Mouse (Mus musculus): ENCODE measurements around the gene Ubr1. TPM values are rescaled to one million over a fixed set of nuclear protein-coding genes. Genes with fewer than 3 reads are reported as not detected.
A peak's percentile ranks its signal among the peaks of the same experiment; 100 is the strongest.

Gene Ubr1
- polyA plus RNA-seq, 1 experiment from 2014 or later = 17.9 TPM

DNA sequence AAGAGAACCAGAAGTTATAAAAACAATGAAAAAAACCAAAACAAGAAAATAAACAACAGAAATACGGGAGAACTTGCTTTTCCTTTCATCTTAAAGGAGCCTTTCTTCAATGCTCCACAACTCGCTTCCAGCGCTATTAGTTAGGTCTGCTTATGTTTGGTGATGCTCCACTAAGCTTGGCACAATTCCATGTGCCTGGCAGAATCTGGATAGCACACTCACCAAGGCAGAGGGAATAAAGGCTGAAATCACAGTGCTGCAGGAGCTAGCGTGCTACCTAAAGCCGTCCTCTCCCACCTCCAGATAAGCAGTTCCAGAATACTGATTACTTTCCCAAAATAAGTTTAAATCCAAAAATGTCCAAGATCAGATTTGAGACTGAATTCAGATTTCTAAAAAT is 19.3 kb downstream of the Ubr1 start:
- H3K36me3 ChIP-seq (replicated peaks; ENCODE audit: control insufficient read depth, insufficient read depth, low read depth, low read length) = peaks cover 1% of the 10 kb centered on the region; the same call in 1 of the 2 replicates
- no peak for ATAC-seq (replicated peaks; ENCODE audit: insufficient number of reproducible peaks, low FRiP score, low TSS enrichment, low read depth)

DNA sequence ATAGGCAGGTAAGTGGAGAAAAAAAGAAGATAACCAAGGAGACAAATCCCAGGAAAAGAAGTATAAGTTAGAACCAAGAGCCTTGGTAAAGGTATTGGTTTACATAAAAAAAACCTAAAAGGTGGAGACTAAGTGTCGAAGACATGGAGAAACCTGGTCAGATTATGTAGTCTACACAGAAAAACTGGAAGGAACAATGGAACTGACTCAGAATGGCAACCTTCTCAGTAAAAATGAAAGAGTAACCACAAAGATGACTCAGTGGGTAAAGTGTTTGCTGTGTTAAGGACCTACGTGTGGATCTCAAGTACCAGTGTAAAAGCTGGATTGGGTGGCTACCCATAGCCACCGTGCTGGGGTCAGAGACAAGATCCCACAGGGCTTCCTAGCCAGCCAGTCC is 37.5 kb downstream of the Ubr1 start:
- no peak overlapping the region for H3K9ac ChIP-seq (replicated peaks; ENCODE audit: low read length)
- no peaks in the 10 kb centered on the region for H3K27me3 ChIP-seq (ENCODE audit: control insufficient read depth, insufficient read depth, low read length)
- H3K9me3 ChIP-seq (replicated peaks; ENCODE audit: control insufficient read depth, low read length) = no peaks in the 10 kb centered on the region
- H3K36me3 ChIP-seq (replicated peaks; ENCODE audit: control insufficient read depth, insufficient read depth, low read depth, low read length) = peaks cover 9% of the 10 kb centered on the region
- H3K4me1 ChIP-seq (ENCODE audit: control insufficient read depth, insufficient read depth, low read length) = no peaks in the 10 kb centered on the region
- no peak overlapping the region for H3K4me2 ChIP-seq (ENCODE audit: low read depth, low read length)
- 95% methylated on average over 3 of the region's 3 CpGs for WGBS
- H3K4me3 ChIP-seq (ENCODE audit: low read depth, low read length) = no peak overlapping the region
- ATAC-seq (replicated peaks; ENCODE audit: insufficient number of reproducible peaks, low FRiP score, low TSS enrichment, low read depth) = no peak
- DNase-seq (ENCODE audit: low spot score) = no peak
- no peak overlapping the region for H3K27ac ChIP-seq (replicated peaks; ENCODE audit: low read depth, low read length)

More for the DNA sequence above, 19.3 kb downstream of the Ubr1 start:
- DNase-seq (ENCODE audit: low spot score) = no peak
- WGBS = 93% methylated on average over 5 of the region's 5 CpGs
- Histone ChIP-seq H3K9ac (replicated peaks; ENCODE audit: low read length) (no peak overlapping the region), H3K4me1 (ENCODE audit: control insufficient read depth, insufficient read depth, low read length) (no peaks in the 10 kb centered on the region), H3K9me3 (replicated peaks; ENCODE audit: control insufficient read depth, low read length) (no peaks in the 10 kb centered on the region), H3K4me3 (ENCODE audit: low read depth, low read length) (no peak overlapping the region), H3K4me2 (ENCODE audit: low read depth, low read length) (no peak overlapping the region), H3K27me3 (ENCODE audit: control insufficient read depth, insufficient read depth, low read length) (no peaks in the 10 kb centered on the region), H3K27ac (replicated peaks; ENCODE audit: low read depth, low read length) (no peak overlapping the region)

DNA sequence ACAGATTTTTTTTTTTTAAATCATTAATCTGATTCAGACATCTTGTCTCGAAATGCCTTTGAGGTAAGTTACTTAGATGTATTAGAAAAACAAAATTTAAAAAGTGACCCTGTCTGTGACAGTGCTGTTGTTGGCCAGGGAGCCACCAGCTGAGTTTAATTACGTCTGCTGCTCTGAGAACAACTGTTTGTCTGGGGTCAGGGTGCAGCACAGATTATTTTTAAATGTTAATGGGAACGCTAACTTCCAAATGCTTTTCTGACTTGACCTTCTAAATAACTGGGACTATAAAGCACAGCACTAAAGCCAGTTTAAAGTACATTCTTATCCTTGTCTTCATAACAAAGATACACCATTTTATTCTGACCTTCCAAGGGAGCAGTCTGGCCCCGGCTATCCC is 61.0 kb downstream of the Ubr1 start:
- DNase-seq (ENCODE audit: low spot score) (peak; percentile 51), ATAC-seq (replicated peaks; ENCODE audit: insufficient number of reproducible peaks, low FRiP score, low TSS enrichment, low read depth) (no peak)
- Histone ChIP-seq H3K9ac (replicated peaks; ENCODE audit: low read length) (no peak overlapping the region), H3K4me2 (ENCODE audit: low read depth, low read length) (no peak overlapping the region), H3K4me3 (ENCODE audit: low read depth, low read length) (no peak overlapping the region), H3K9me3 (replicated peaks; ENCODE audit: control insufficient read depth, low read length) (no peaks in the 10 kb centered on the region), H3K4me1 (ENCODE audit: control insufficient read depth, insufficient read depth, low read length) (no peaks in the 10 kb centered on the region), H3K27ac (replicated peaks; ENCODE audit: low read depth, low read length) (no peak overlapping the region), H3K36me3 (replicated peaks; ENCODE audit: control insufficient read depth, insufficient read depth, low read depth, low read length) (no peaks in the 10 kb centered on the region), H3K27me3 (ENCODE audit: control insufficient read depth, insufficient read depth, low read length) (no peaks in the 10 kb centered on the region)
- WGBS = 39% methylated on average over 4 of the region's 4 CpGs

DNA sequence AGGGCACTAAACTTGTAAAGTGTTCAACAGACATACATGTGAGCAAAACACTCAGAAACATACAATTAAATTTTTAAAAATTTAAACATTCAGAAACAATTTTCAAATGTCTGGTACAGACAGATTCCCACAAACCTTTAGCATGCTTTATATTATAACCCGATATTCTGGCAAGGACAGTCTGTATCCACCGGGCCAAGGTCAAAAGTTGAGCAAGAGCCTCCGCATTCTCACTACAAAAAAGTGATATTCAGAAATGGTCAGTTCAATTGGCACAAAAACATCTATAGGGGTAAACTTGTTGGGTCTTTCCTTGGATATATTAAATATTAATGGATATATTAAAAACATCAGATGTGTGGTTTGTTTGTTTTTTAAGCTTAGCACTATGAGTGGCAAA is 74.2 kb downstream of the Ubr1 start:
- Histone ChIP-seq H3K4me2 (ENCODE audit: low read depth, low read length) (no peak overlapping the region), H3K27ac (replicated peaks; ENCODE audit: low read depth, low read length) (no peak overlapping the region), H3K4me1 (ENCODE audit: control insufficient read depth, insufficient read depth, low read length) (no peaks in the 10 kb centered on the region), H3K9me3 (replicated peaks; ENCODE audit: control insufficient read depth, low read length) (no peaks in the 10 kb centered on the region), H3K4me3 (ENCODE audit: low read depth, low read length) (no peak overlapping the region), H3K36me3 (replicated peaks; ENCODE audit: control insufficient read depth, insufficient read depth, low read depth, low read length) (peaks cover 5% of the 10 kb centered on the region), H3K27me3 (ENCODE audit: control insufficient read depth, insufficient read depth, low read length) (no peaks in the 10 kb centered on the region), H3K9ac (replicated peaks; ENCODE audit: low read length) (no peak overlapping the region)
- ATAC-seq (replicated peaks; ENCODE audit: insufficient number of reproducible peaks, low FRiP score, low TSS enrichment, low read depth) (no peak), DNase-seq (ENCODE audit: low spot score) (no peak)
- 95% methylated on average over 3 of the region's 3 CpGs for WGBS

DNA sequence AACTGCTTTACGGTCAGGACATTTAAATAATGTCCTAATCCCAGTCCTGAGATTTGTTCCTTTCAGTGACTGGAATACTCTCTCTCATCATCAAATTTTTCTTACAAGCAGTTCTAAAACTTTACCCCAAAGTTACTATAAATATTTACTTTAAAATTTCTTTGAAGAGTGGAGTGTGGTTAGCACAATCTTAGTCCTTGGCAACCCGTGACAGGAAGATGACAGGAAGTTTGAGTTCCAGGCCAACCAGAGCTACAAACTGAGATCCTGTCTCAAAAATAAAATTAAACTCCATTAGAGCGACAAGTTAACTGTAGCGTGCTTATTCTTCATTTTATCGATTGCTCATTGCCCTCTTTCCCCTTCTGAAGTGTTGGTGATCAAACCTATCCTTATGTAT is 82.9 kb downstream of the Ubr1 start:
- WGBS = 91% methylated on average over 5 of the region's 5 CpGs
- no peak overlapping the region for H3K4me2 ChIP-seq (ENCODE audit: low read depth, low read length)
- ATAC-seq (replicated peaks; ENCODE audit: insufficient number of reproducible peaks, low FRiP score, low TSS enrichment, low read depth) (no peak), DNase-seq (ENCODE audit: low spot score) (no peak)
- no peaks in the 10 kb centered on the region for H3K4me1 ChIP-seq (ENCODE audit: control insufficient read depth, insufficient read depth, low read length)
- no peaks in the 10 kb centered on the region for H3K27me3 ChIP-seq (ENCODE audit: control insufficient read depth, insufficient read depth, low read length)
- peaks cover 2% of the 10 kb centered on the region for H3K36me3 ChIP-seq (replicated peaks; ENCODE audit: control insufficient read depth, insufficient read depth, low read depth, low read length)
- H3K4me3 ChIP-seq (ENCODE audit: low read depth, low read length) = no peak overlapping the region
- H3K27ac ChIP-seq (replicated peaks; ENCODE audit: low read depth, low read length) = no peak overlapping the region
- H3K9me3 ChIP-seq (replicated peaks; ENCODE audit: control insufficient read depth, low read length) = no peaks in the 10 kb centered on the region
- H3K9ac ChIP-seq (replicated peaks; ENCODE audit: low read length) = no peak overlapping the region

DNA sequence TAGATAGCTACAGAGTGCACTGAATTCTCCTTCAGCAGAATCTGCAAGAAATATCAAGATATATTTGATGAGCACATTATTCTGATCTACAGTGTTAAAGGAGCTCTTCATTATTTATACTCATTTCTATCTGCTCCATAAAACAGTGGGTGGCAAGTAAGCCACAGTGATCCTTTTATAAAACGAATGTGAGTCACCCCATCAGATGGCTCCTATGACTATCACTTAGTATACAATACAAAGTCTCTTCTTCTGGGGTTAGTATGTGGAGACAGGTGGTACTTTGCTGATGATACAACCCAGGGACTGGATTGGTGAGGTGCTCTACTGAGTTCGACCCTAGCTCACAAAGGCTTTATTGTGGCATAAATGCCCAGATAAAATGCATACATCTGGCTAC is 97.3 kb downstream of the Ubr1 start:
- H3K4me2 ChIP-seq (ENCODE audit: low read depth, low read length) = no peak overlapping the region
- H3K27me3 ChIP-seq (ENCODE audit: control insufficient read depth, insufficient read depth, low read length) = no peaks in the 10 kb centered on the region
- no peaks in the 10 kb centered on the region for H3K4me1 ChIP-seq (ENCODE audit: control insufficient read depth, insufficient read depth, low read length)
- H3K36me3 ChIP-seq (replicated peaks; ENCODE audit: control insufficient read depth, insufficient read depth, low read depth, low read length) = no peaks in the 10 kb centered on the region; the same call in 1 of the 2 replicates
- DNase-seq (ENCODE audit: low spot score) (no peak), ATAC-seq (replicated peaks; ENCODE audit: insufficient number of reproducible peaks, low FRiP score, low TSS enrichment, low read depth) (no peak)
- no peaks in the 10 kb centered on the region for H3K9me3 ChIP-seq (replicated peaks; ENCODE audit: control insufficient read depth, low read length)
- WGBS = 76% methylated on average over 2 of the region's 2 CpGs
- H3K4me3 ChIP-seq (ENCODE audit: low read depth, low read length) = no peak overlapping the region
- no peak overlapping the region for H3K27ac ChIP-seq (replicated peaks; ENCODE audit: low read depth, low read length)
- H3K9ac ChIP-seq (replicated peaks; ENCODE audit: low read length) = no peak overlapping the region

DNA sequence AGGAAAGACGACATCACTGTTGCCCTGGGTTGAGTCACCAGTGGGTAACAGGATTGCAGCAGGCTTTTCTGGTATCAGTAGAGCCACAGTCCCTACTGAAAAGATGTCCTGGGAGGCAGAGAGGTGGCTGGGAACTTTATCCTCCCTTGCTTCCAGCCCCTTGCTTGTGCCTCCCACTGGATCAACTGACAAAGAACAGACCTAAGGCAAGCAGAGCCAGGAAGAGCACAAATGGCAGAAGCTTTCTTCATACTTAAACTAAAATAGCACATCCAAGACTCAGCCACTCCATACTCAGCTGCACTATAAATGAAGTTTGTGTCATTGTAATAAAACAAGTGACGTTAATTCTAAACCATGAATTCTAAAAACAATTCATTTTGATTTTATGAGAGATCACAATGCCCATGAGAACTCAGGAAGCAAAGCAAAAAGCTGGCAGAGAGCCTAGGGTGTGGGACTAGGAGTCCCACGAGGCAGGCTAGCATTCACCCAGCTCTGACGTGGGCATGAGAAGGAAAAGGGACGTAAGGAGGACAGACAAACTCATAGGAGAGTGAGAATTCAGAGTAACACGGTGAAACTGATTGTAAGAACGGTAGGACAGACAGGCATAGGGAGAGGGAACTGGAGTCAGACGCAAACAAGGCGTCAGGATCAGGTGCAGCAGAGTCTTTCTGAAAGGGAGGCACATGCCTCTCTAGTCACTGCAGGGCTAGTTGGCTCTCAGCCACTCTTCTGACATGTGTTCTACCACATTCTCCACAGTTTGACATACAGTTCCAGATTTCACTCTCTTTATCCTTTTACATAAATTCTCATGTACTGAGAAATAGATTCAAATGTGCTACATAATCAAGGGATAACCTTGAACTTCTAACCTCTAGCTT is 98.8 kb downstream of the Ubr1 start:
- Histone ChIP-seq H3K4me3 (ENCODE audit: low read depth, low read length) (no peak overlapping the region), H3K36me3 (replicated peaks; ENCODE audit: control insufficient read depth, insufficient read depth, low read depth, low read length) (no peaks in the 10 kb centered on the region; the same call in 1 of the 2 replicates), H3K4me2 (ENCODE audit: low read depth, low read length) (no peak overlapping the region), H3K9me3 (replicated peaks; ENCODE audit: control insufficient read depth, low read length) (no peaks in the 10 kb centered on the region), H3K9ac (replicated peaks; ENCODE audit: low read length) (no peak overlapping the region), H3K4me1 (ENCODE audit: control insufficient read depth, insufficient read depth, low read length) (no peaks in the 10 kb centered on the region), H3K27me3 (ENCODE audit: control insufficient read depth, insufficient read depth, low read length) (no peaks in the 10 kb centered on the region), H3K27ac (replicated peaks; ENCODE audit: low read depth, low read length) (no peak overlapping the region)
- ATAC-seq (replicated peaks; ENCODE audit: insufficient number of reproducible peaks, low FRiP score, low TSS enrichment, low read depth) (no peak), DNase-seq (ENCODE audit: low spot score) (no peak)
- 90% methylated on average over 9 of the region's 9 CpGs for WGBS

DNA sequence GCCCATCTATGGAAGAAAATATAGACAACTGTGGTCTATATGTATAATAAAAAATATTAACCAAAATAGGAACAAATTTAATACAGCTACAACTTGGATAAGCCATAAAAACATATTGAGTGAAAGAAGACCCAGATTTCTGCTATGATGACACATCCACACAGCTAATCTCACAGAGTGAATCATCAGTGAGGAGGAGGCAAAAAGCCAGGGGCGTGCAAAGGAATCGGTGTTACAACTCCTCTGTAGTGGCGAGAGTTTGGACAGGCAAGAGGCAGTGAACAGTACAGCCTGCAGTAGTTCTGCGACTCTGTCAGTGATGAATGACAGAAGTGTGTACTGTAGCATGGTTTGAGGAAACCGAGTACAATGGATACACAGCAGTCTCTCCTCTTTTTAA is 103.2 kb downstream of the Ubr1 start:
- ATAC-seq (replicated peaks; ENCODE audit: insufficient number of reproducible peaks, low FRiP score, low TSS enrichment, low read depth) (no peak), DNase-seq (ENCODE audit: low spot score) (no peak)
- Histone ChIP-seq H3K4me3 (ENCODE audit: low read depth, low read length) (no peak overlapping the region), H3K9ac (replicated peaks; ENCODE audit: low read length) (no peak overlapping the region), H3K27ac (replicated peaks; ENCODE audit: low read depth, low read length) (no peak overlapping the region), H3K9me3 (replicated peaks; ENCODE audit: control insufficient read depth, low read length) (no peaks in the 10 kb centered on the region), H3K4me1 (ENCODE audit: control insufficient read depth, insufficient read depth, low read length) (no peaks in the 10 kb centered on the region), H3K36me3 (replicated peaks; ENCODE audit: control insufficient read depth, insufficient read depth, low read depth, low read length) (no peaks in the 10 kb centered on the region), H3K4me2 (ENCODE audit: low read depth, low read length) (no peak overlapping the region), H3K27me3 (ENCODE audit: control insufficient read depth, insufficient read depth, low read length) (no peaks in the 10 kb centered on the region)
- WGBS = 91% methylated on average over 5 of the region's 5 CpGs
